Mouse (Mus musculus) heart, embryonic 14.5 days (tissue): ENCODE data around the gene Cyth3. TPM values are rescaled to one million over a fixed set of nuclear protein-coding genes. Genes with fewer than 3 reads are reported as not detected.

ENCODE experiments used
- ATAC-seq: fragments of 200-750 bp; cut with Nextera tagmentation; 2 replicates; pipeline ENCODE4 v1.8.0; 2017; ENCODE audit warnings: low read depth, moderate TSS enrichment; ENCODE audit not compliant: insufficient number of reproducible peaks, insufficient read depth, low FRiP score
- H3K27ac ChIP-seq, 2 experiments: fragments of 200-500 bp in 1 of 2; fragments of 300-500 bp in 1 of 2; sonication (generic) in 1 of 2; replicated peaks in 1 of 2; 2 replicates each; pipeline ENCODE4 v1.5.1; 2012 to 2014; ENCODE audit warnings: low read depth in 2 of 2, low read length in 2 of 2, control low read depth in 1 of 2, mild to moderate bottlenecking in 1 of 2, mixed read lengths in 1 of 2; ENCODE audit not compliant: control insufficient read depth in 1 of 2, insufficient read depth in 1 of 2
- H3K27me3 ChIP-seq: fragments of 300-500 bp; sonication (generic); 2 replicates; pipeline ENCODE4 v1.6.1; 2014; ENCODE audit warnings: mild to moderate bottlenecking, low read length, control low read depth; ENCODE audit not compliant: control insufficient read depth, insufficient read depth
- H3K36me3 ChIP-seq: fragments of 300-500 bp; sonication (generic); 2 replicates; pipeline ENCODE4 v1.6.1; 2014; ENCODE audit warnings: mild to moderate bottlenecking, control low read depth, low read length, mixed read lengths; ENCODE audit not compliant: control insufficient read depth, insufficient read depth
- H3K4me1 ChIP-seq, 2 experiments: fragments of 200-500 bp in 1 of 2; fragments of 300-500 bp in 1 of 2; sonication (generic) in 1 of 2; 2 replicates each; pipeline ENCODE4 v1.6.1; 2012 to 2014; ENCODE audit warnings: low read length in 2 of 2, control low read depth in 1 of 2, mixed read lengths in 1 of 2; ENCODE audit not compliant: control insufficient read depth in 2 of 2, insufficient read depth in 2 of 2
- H3K4me2 ChIP-seq: fragments of 300-500 bp; sonication (generic); 2 replicates; pipeline ENCODE4 v1.6.1; 2014; ENCODE audit warnings: mild to moderate bottlenecking, low read length
- H3K4me3 ChIP-seq, 2 experiments: fragments of 200-500 bp in 1 of 2; fragments of 300-500 bp in 1 of 2; sonication (generic) in 1 of 2; 2 replicates each; pipeline ENCODE4 v1.5.1; 2012 to 2014; ENCODE audit warnings: low read length in 2 of 2, mild to moderate bottlenecking in 2 of 2, control low read depth in 1 of 2, low read depth in 1 of 2, moderate library complexity in 1 of 2; ENCODE audit not compliant: control insufficient read depth in 1 of 2, insufficient read depth in 1 of 2
- H3K9ac ChIP-seq: fragments of 300-500 bp; sonication (generic); 2 replicates; pipeline ENCODE4 v1.6.1; 2014; ENCODE audit warnings: mild to moderate bottlenecking, low read length
- H3K9me3 ChIP-seq: fragments of 300-500 bp; sonication (generic); 2 replicates; pipeline ENCODE4 v1.6.1; 2016; ENCODE audit warnings: low read length, control low read depth; ENCODE audit not compliant: control insufficient read depth
- WGBS: fragments of 180-500 bp; shearing (Covaris S2); extraction: QIAGEN DNeasy Blood & Tissue Kit; methylation state at CpG from one replicate; pipeline ENCODE4 v1.1.7; 2014; 5-methylcytosine and 5-hydroxymethylcytosine counted together
- polyA plus RNA-seq: library from polyadenylated mRNA; unstranded; fragments of >200 nt; fragmentation: Nextera tagmentation; extraction: Ambion mirVana; gene quantifications from 2 replicates; pipeline ENCODE4 v1.2.1, GENCODE M21; 2014

The Cyth3 gene
- polyA plus RNA-seq, 1 experiment from 2014 or later = 49.2 TPM

GRCm38 (mm10) chr5:143683696-143684095 lies 61.4 kb downstream of the Cyth3 start:
- Histone ChIP-seq H3K27me3 (no peaks in the 10 kb centered on the region), H3K36me3 (peaks cover 39% of the 10 kb centered on the region), H3K9ac (peak overlapping the region; percentile 4; the same call in 1 of the 2 replicates), H3K4me2 (no peak overlapping the region), H3K4me1 (peaks cover 1 to 21% of the 10 kb centered on the region in 2 experiments), H3K9me3 (no peaks in the 10 kb centered on the region), H3K4me3 (no peak overlapping the region), H3K27ac (no peak overlapping the region)
- 63% methylated on average over 6 of the region's 6 CpGs for WGBS
- no peak for ATAC-seq

- Histone ChIP-seq H3K4me1 (peaks cover 0 to 12% of the 10 kb centered on the region in 2 experiments; a peak in 2 of 4 replicates), H3K4me3 (no peak overlapping the region), H3K36me3 (peaks cover 48% of the 10 kb centered on the region), H3K27ac (no peak overlapping the region), H3K4me2 (no peak overlapping the region), H3K9me3 (no peaks in the 10 kb centered on the region), H3K27me3 (no peaks in the 10 kb centered on the region), H3K9ac (no peak overlapping the region)
- WGBS = 72% methylated on average over 8 of the region's 8 CpGs
- ATAC-seq = peak; percentile 43; the same call in 1 of the 2 replicates
Measured at GRCm38 (mm10) chr5:143684911-143685390, 62.7 kb downstream of the Cyth3 start.

GRCm38 (mm10) chr5:143686456-143686855 lies 64.2 kb downstream of the Cyth3 start:
- Histone ChIP-seq H3K4me1 (peaks cover 0 to 12% of the 10 kb centered on the region in 2 experiments; a peak in 2 of 4 replicates), H3K27me3 (no peaks in the 10 kb centered on the region), H3K9ac (no peak overlapping the region), H3K9me3 (no peaks in the 10 kb centered on the region), H3K36me3 (peaks cover 55% of the 10 kb centered on the region), H3K4me3 (no peak overlapping the region), H3K27ac (no peak overlapping the region), H3K4me2 (no peak overlapping the region)
- ATAC-seq = no peak
- WGBS = 84% methylated on average over 3 of the region's 3 CpGs

- WGBS = 95% methylated on average over 3 of the region's 3 CpGs
Measured at GRCm38 (mm10) chr5:143687589-143687988, 65.3 kb downstream of the Cyth3 start.

GRCm38 (mm10) chr5:143690392-143690791 lies 68.1 kb downstream of the Cyth3 start:
- no peak for ATAC-seq
- 90% methylated on average over 9 of the region's 9 CpGs for WGBS
- Histone ChIP-seq H3K4me2 (no peak overlapping the region), H3K4me1 (no peaks in the 10 kb centered on the region), H3K36me3 (peaks cover 85% of the 10 kb centered on the region), H3K9ac (no peak overlapping the region), H3K4me3 (no peak overlapping the region), H3K27ac (no peak overlapping the region), H3K9me3 (no peaks in the 10 kb centered on the region), H3K27me3 (no peaks in the 10 kb centered on the region)

More at GRCm38 (mm10) chr5:143687589-143687988, 65.3 kb downstream of the Cyth3 start:
- Histone ChIP-seq H3K4me2 (no peak overlapping the region), H3K36me3 (peaks cover 66% of the 10 kb centered on the region), H3K9me3 (no peaks in the 10 kb centered on the region), H3K27me3 (no peaks in the 10 kb centered on the region), H3K9ac (no peak overlapping the region), H3K27ac (no peak overlapping the region), H3K4me3 (no peak overlapping the region), H3K4me1 (peaks cover 0 to 12% of the 10 kb centered on the region in 2 experiments; a peak in 2 of 4 replicates)
- no peak for ATAC-seq

- 88% methylated on average over 5 of the region's 5 CpGs for WGBS
- Histone ChIP-seq H3K4me2 (no peak overlapping the region), H3K4me1 (no peaks in the 10 kb centered on the region), H3K36me3 (peaks cover 86% of the 10 kb centered on the region), H3K27ac (no peak overlapping the region), H3K4me3 (no peak overlapping the region), H3K9me3 (no peaks in the 10 kb centered on the region), H3K27me3 (no peaks in the 10 kb centered on the region), H3K9ac (no peak overlapping the region)
- no peak for ATAC-seq
Measured at GRCm38 (mm10) chr5:143690926-143691325, 68.7 kb downstream of the Cyth3 start.

- Histone ChIP-seq H3K4me1 (no peaks in the 10 kb centered on the region), H3K9me3 (no peaks in the 10 kb centered on the region), H3K9ac (no peak overlapping the region), H3K27ac (no peak overlapping the region), H3K27me3 (no peaks in the 10 kb centered on the region), H3K4me2 (no peak overlapping the region), H3K4me3 (no peak overlapping the region), H3K36me3 (peaks cover 79% of the 10 kb centered on the region)
- ATAC-seq = no peak
- 66% methylated on average over 3 of the region's 3 CpGs for WGBS
Measured at GRCm38 (mm10) chr5:143696323-143696722, 74.1 kb downstream of the Cyth3 start.

- WGBS = 76% methylated on average over 4 of the region's 4 CpGs
- H3K4me1 ChIP-seq = no peaks in the 10 kb centered on the region
- H3K9ac ChIP-seq = no peak overlapping the region
- peaks cover 79% of the 10 kb centered on the region for H3K36me3 ChIP-seq
- ATAC-seq = no peak
- no peaks in the 10 kb centered on the region for H3K9me3 ChIP-seq
- no peak overlapping the region for H3K4me3 ChIP-seq
- no peak overlapping the region for H3K27ac ChIP-seq
- H3K4me2 ChIP-seq = no peak overlapping the region
- H3K27me3 ChIP-seq = no peaks in the 10 kb centered on the region
Measured at GRCm38 (mm10) chr5:143698454-143698853, 76.2 kb downstream of the Cyth3 start.
